Mouse (Mus musculus) embryonic facial prominence, embryonic 12.5 days (tissue): Measurements from ENCODE around the gene Clp1. TPM values are rescaled to one million over a fixed set of nuclear protein-coding genes. Genes with fewer than 3 reads are reported as not detected.

Experiments used
- ATAC-seq: fragments of 200-750 bp; cut with Nextera tagmentation; 2 replicates; pipeline ENCODE4 v1.8.0; 2017; ENCODE audit not compliant: insufficient number of reproducible peaks, insufficient read depth, low FRiP score, low TSS enrichment
- H3K27ac ChIP-seq: fragments of 300-500 bp; sonication (generic); 2 replicates; pipeline ENCODE4 v1.5.1; 2016; ENCODE audit warnings: mild to moderate bottlenecking
- H3K27me3 ChIP-seq: fragments of 300-500 bp; sonication (generic); 2 replicates; pipeline ENCODE4 v1.6.1; 2016; ENCODE audit warnings: mild to moderate bottlenecking, moderate library complexity
- H3K36me3 ChIP-seq: fragments of 300-500 bp; sonication (generic); 2 replicates; pipeline ENCODE4 v1.6.1; 2016; ENCODE audit warnings: mild to moderate bottlenecking
- H3K4me1 ChIP-seq: fragments of 300-500 bp; sonication (generic); 2 replicates; pipeline ENCODE4 v1.6.1; 2016
- H3K4me2 ChIP-seq: fragments of 300-500 bp; sonication (generic); replicated peaks from 2 replicates; pipeline ENCODE4 v1.6.1; 2016; ENCODE audit warnings: mild to moderate bottlenecking, moderate library complexity
- H3K4me3 ChIP-seq: fragments of 300-500 bp; sonication (generic); 2 replicates; pipeline ENCODE4 v1.5.1; 2016; ENCODE audit warnings: mild to moderate bottlenecking
- H3K9ac ChIP-seq: fragments of 300-500 bp; sonication (generic); 2 replicates; pipeline ENCODE4 v1.6.1; 2016; ENCODE audit warnings: mild to moderate bottlenecking, moderate library complexity
- H3K9me3 ChIP-seq: fragments of 300-500 bp; sonication (generic); 2 replicates; pipeline ENCODE4 v1.6.1; 2016; ENCODE audit warnings: mild to moderate bottlenecking, moderate library complexity
- WGBS: fragments of 180-500 bp; shearing (Covaris S2); methylation state at CpG from one replicate; pipeline ENCODE4 v1.1.7; 2016; 5-methylcytosine and 5-hydroxymethylcytosine counted together
- polyA plus RNA-seq: library from polyadenylated mRNA; unstranded; fragments of >200 nt; fragmentation: Nextera tagmentation; extraction: Ambion mirVana; gene quantifications from 2 replicates; pipeline ENCODE4 v1.2.1, GENCODE M21; 2016

The Clp1 gene
- 41.9 and 43.8 TPM in 2 replicates for polyA plus RNA-seq

DNA sequence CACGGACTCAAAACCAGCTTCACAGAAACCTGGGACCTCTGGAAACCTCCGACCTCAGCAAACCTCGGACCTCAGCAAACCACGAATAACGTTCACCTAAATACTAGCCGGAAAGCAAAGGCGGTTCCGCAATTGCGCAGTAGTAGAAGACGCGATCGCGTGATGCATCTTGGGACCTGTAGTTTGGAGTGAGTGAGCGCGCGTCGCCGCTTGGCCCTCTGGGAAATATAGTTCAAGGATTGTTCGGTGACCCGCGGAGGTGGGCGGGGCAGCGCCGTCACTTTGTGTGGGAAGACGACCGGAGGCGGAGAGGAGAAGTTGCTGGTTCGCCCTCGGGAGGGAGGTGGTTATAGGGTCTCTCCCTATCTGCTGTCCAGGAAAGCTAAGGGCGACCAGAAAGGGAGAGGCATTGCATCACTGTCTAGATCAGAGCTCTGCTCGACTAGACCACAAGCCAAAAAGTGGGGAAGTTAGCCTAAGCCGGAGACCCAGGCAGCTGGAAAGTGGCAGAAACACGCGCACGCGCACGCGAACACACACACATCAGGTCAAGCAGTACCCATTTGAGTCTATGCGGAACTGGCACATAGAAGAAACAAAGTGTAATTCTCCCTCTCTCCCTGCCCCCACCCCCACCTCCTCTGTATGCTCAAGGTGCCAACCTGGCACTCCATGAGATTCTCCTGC is at the start of gene Clp1:
Gene Clp1 (minus strand): TSS at position 179 of the 687 bp plus-strand sequence.
- Histone ChIP-seq H3K4me2 (peak within 1 kb of the TSS; percentile 93), H3K27me3 (no peaks in the 10 kb centered on the region), H3K27ac (peak within 1 kb of the TSS; percentile 81), H3K36me3 (peaks cover 22% of the 10 kb centered on the region), H3K9me3 (no peaks in the 10 kb centered on the region), H3K4me3 (peak within 1 kb of the TSS; percentile 73), H3K4me1 (peaks cover 12% of the 10 kb centered on the region), H3K9ac (peak within 1 kb of the TSS; percentile 64)
- peak; percentile 94 for ATAC-seq
- WGBS, result under 1% methylated on average over 39 of the region's 39 CpGs

DNA sequence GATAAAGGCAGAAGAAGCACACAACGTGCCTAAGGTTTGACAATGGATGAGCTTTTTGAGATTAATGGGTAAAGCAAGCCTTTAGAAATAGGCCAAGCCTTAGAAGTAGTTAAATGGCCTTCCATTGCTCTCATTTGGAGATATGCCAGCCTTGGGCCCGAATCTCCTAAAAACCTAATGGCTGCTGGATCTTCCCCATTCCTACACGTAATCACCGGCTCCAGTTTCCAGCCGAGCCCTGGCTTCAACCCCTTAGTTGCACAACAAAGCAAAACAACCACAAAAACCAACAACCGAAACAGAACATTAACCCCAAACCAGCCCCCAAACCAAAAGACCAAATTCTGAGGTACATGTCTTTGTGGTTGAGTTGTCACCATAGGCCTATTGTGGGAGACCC is 48.5 kb upstream of the Clp1 start:
- peaks cover 7% of the 10 kb centered on the region for H3K4me1 ChIP-seq
- H3K9ac ChIP-seq, result no peak overlapping the region
- no peaks in the 10 kb centered on the region for H3K9me3 ChIP-seq
- H3K27ac ChIP-seq, result no peak overlapping the region
- ATAC-seq, result no peak
- H3K4me2 ChIP-seq, result no peak overlapping the region
- H3K36me3 ChIP-seq, result no peaks in the 10 kb centered on the region
- 84% methylated on average over 6 of the region's 6 CpGs for WGBS
- no peak overlapping the region for H3K4me3 ChIP-seq
- no peaks in the 10 kb centered on the region for H3K27me3 ChIP-seq

DNA sequence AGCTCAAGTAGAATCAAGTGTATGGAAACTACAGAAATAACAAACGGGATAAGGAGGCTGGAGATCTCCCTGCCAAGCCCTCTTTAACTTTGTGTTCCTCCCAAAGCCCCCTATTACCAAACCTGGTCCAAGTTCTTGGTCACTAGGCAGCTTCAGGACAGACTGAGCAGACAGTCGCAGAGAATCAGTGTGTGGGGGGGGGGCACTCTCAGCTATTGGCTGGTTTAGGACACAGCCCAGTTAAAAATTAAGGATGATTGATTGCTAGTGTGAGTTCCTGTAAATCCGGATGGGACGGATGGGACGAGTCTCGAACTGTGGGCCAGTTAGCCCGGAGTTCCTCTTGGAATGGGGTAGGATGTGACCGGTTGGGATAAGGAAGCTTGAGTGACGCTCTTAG is 48.1 kb upstream of the Clp1 start, which contains the start of gene Serping1:
Gene Serping1 (minus strand): TSS at position 204 of the 400 bp plus-strand sequence.
- H3K36me3 ChIP-seq, result no peaks in the 10 kb centered on the region
- H3K9ac ChIP-seq, result peak within 1 kb of the TSS; percentile 44; the same call in 1 of the 2 replicates
- WGBS, result 64% methylated on average over 9 of the region's 9 CpGs
- peak within 1 kb of the TSS; percentile 30 for H3K4me3 ChIP-seq
- peak within 1 kb of the TSS; percentile 63 for H3K4me2 ChIP-seq
- peak within 1 kb of the TSS; percentile 76 for H3K27ac ChIP-seq
- H3K9me3 ChIP-seq, result no peaks in the 10 kb centered on the region
- peak; percentile 22; the same call in 1 of the 2 replicates for ATAC-seq
- no peaks in the 10 kb centered on the region for H3K27me3 ChIP-seq
- peaks cover 7% of the 10 kb centered on the region for H3K4me1 ChIP-seq

DNA sequence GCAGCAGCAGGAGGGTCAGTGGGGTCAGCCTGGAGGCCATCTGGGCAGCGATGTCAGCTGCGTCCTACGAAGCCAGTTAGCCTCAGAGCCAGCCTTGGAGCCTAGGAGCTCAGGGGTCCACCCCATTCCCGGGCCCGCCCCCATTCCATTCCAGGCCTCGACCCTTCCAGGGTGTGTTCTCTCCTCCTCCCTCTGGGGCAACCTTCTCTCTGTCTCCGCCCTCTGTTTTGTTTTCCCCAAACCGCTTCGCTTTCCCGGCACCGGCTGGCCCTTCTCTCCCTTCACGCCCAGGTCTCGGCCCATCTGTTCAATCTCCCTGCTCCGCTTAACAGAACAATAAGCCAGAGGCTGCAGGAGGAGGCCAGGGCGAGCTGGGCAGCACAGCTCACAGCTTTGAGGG is 47.6 kb upstream of the Clp1 start:
- H3K9me3 ChIP-seq, result no peaks in the 10 kb centered on the region
- peak overlapping the region; percentile 30 for H3K4me3 ChIP-seq
- peak; percentile 86 for ATAC-seq
- peak overlapping the region; percentile 44; the same call in 1 of the 2 replicates for H3K9ac ChIP-seq
- H3K27me3 ChIP-seq, result no peaks in the 10 kb centered on the region
- peak overlapping the region; percentile 76 for H3K27ac ChIP-seq
- no peaks in the 10 kb centered on the region for H3K36me3 ChIP-seq
- H3K4me2 ChIP-seq, result peak overlapping the region; percentile 63
- peaks cover 7% of the 10 kb centered on the region for H3K4me1 ChIP-seq
- under 1% methylated on average over 14 of the region's 15 CpGs for WGBS

- Histone ChIP-seq H3K36me3 (no peaks in the 10 kb centered on the region), H3K27me3 (no peaks in the 10 kb centered on the region), H3K27ac (no peak overlapping the region), H3K4me2 (no peak overlapping the region), H3K9me3 (no peaks in the 10 kb centered on the region), H3K4me1 (peaks cover 7% of the 10 kb centered on the region), H3K9ac (no peak overlapping the region), H3K4me3 (no peak overlapping the region)
- WGBS, result 83% methylated on average over 5 of the region's 5 CpGs
- no peak for ATAC-seq
Measured at GRCm38 (mm10) chr2:84773195-84773594, 46.0 kb upstream of the Clp1 start.

DNA sequence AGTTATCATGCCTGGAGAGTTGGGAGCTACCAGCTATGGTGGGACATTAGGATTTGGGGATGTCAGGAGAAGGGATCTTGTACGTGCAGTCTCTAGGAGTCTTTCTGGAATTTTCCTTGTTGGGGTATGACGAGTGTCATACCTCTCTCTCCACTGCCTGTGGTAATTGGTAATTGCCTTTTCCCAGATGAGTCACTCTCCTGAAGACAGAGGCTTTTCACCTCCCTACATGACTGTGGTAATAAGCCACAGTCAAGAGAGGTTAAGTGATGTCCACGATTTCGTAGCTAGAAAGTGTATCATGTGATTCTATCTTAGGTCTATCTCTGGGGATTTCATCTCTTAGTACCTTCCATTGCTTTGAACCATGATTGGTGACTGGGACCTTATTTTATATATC is 45.3 kb upstream of the Clp1 start:
- ATAC-seq, result no peak
- Histone ChIP-seq H3K4me3 (no peak overlapping the region), H3K4me1 (peaks cover 7% of the 10 kb centered on the region), H3K9ac (no peak overlapping the region), H3K27ac (no peak overlapping the region), H3K36me3 (no peaks in the 10 kb centered on the region), H3K4me2 (no peak overlapping the region), H3K9me3 (no peaks in the 10 kb centered on the region), H3K27me3 (no peaks in the 10 kb centered on the region)
- 82% methylated on average over 4 of the region's 4 CpGs for WGBS

- no peak for ATAC-seq
- H3K4me3 ChIP-seq, result no peak overlapping the region
- no peak overlapping the region for H3K27ac ChIP-seq
- H3K27me3 ChIP-seq, result no peaks in the 10 kb centered on the region
- no peak overlapping the region for H3K9ac ChIP-seq
- H3K36me3 ChIP-seq, result no peaks in the 10 kb centered on the region
- 75% methylated on average over 6 of the region's 6 CpGs for WGBS
- peaks cover 7% of the 10 kb centered on the region for H3K4me1 ChIP-seq
- H3K9me3 ChIP-seq, result no peaks in the 10 kb centered on the region
- H3K4me2 ChIP-seq, result no peak overlapping the region
Measured at GRCm38 (mm10) chr2:84770501-84770900, 43.4 kb upstream of the Clp1 start.

DNA sequence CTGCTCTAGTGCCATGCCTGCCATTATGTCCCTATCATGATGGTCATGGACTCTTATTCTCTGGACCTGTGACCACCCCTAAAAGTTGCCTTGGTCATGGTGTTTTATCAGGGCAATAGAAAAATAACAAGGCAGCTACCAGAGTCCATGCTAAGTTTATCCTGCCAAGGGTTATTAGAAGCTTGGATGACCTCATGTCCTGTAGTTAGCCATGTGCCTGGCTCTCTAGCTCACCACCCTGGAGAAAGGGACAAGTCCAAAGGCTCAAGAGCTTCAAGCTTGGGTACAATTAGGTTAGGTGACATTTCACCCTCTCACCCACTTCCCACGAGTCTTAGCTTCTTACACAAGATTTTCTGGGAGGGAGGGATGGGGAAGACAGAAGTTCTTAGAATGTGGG is 35.7 kb upstream of the Clp1 start:
- H3K4me3 ChIP-seq, result no peak overlapping the region
- no peaks in the 10 kb centered on the region for H3K27me3 ChIP-seq
- ATAC-seq, result no peak
- 52% methylated on average over 1 of the region's 1 CpGs for WGBS
- no peak overlapping the region for H3K9ac ChIP-seq
- H3K36me3 ChIP-seq, result no peaks in the 10 kb centered on the region
- H3K27ac ChIP-seq, result no peak overlapping the region
- no peak overlapping the region for H3K4me2 ChIP-seq
- H3K4me1 ChIP-seq, result no peaks in the 10 kb centered on the region
- H3K9me3 ChIP-seq, result no peaks in the 10 kb centered on the region

DNA sequence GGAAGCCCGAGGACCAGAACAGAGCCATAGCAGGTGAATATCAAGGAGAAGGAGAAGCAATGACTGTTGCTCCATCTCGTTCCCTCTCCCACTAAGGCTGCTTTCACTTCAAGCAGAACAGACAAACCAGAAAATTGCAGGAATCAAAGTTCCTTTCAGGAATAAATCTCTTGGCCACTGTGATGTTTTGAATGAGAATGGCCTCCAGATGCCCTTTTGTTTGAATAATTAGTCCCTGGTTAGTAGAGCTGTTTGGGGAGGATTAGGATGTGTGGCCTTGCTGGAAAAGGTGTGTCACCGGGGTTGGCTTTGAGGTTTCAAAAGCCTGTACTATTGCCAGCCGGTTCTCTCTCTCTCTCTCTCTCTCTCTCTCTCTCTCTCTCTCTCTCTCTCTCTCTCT is 35.1 kb upstream of the Clp1 start:
- Histone ChIP-seq H3K4me1 (no peaks in the 10 kb centered on the region), H3K36me3 (no peaks in the 10 kb centered on the region), H3K4me2 (no peak overlapping the region), H3K9me3 (no peaks in the 10 kb centered on the region), H3K9ac (no peak overlapping the region), H3K27ac (no peak overlapping the region), H3K27me3 (no peaks in the 10 kb centered on the region), H3K4me3 (no peak overlapping the region)
- ATAC-seq, result no peak
- 27% methylated on average over 4 of the region's 4 CpGs for WGBS

- H3K4me3 ChIP-seq, result no peak overlapping the region
- no peaks in the 10 kb centered on the region for H3K9me3 ChIP-seq
- H3K4me1 ChIP-seq, result no peaks in the 10 kb centered on the region
- WGBS, result 80% methylated on average over 1 of the region's 1 CpGs
- no peak overlapping the region for H3K9ac ChIP-seq
- H3K27ac ChIP-seq, result no peak overlapping the region
- ATAC-seq, result no peak
- H3K4me2 ChIP-seq, result no peak overlapping the region
- H3K36me3 ChIP-seq, result no peaks in the 10 kb centered on the region
- H3K27me3 ChIP-seq, result no peaks in the 10 kb centered on the region
Measured at GRCm38 (mm10) chr2:84761840-84762239, 34.7 kb upstream of the Clp1 start.

DNA sequence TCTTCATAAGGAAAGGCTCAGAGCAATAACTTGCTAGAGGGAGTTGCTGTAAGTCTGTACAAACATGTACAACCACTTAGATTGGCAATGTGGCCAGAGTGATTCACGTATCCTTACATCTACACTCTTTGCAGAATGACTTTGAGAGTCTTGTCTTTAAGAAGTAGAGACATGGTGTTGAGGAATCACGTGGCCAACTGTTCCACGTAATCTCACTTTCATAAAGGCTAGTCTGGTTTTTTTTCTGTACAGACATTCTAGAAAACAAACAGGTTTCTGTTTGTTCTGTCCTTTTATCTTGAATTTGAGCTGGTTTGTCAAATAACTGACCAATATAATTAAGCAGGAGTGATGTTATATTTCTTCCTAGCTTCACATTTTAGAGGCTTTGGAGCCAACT is 34.2 kb upstream of the Clp1 start:
- ATAC-seq, result no peak
- no peak overlapping the region for H3K4me3 ChIP-seq
- H3K4me2 ChIP-seq, result no peak overlapping the region
- H3K27me3 ChIP-seq, result no peaks in the 10 kb centered on the region
- no peak overlapping the region for H3K9ac ChIP-seq
- H3K4me1 ChIP-seq, result no peaks in the 10 kb centered on the region
- H3K36me3 ChIP-seq, result no peaks in the 10 kb centered on the region
- no peak overlapping the region for H3K27ac ChIP-seq
- 83% methylated on average over 3 of the region's 3 CpGs for WGBS
- H3K9me3 ChIP-seq, result no peaks in the 10 kb centered on the region

- H3K4me1 ChIP-seq, result no peaks in the 10 kb centered on the region
- ATAC-seq, result no peak
- no peak overlapping the region for H3K9ac ChIP-seq
- no peaks in the 10 kb centered on the region for H3K9me3 ChIP-seq
- 65% methylated on average over 8 of the region's 8 CpGs for WGBS
- H3K27me3 ChIP-seq, result no peaks in the 10 kb centered on the region
- no peaks in the 10 kb centered on the region for H3K36me3 ChIP-seq
- H3K4me3 ChIP-seq, result no peak overlapping the region
- H3K4me2 ChIP-seq, result no peak overlapping the region
- no peak overlapping the region for H3K27ac ChIP-seq
Measured at GRCm38 (mm10) chr2:84760777-84761176, 33.6 kb upstream of the Clp1 start.
